Mouse (Mus musculus): Measurements from ENCODE around the gene Polr3h. TPM values are rescaled to one million over a fixed set of nuclear protein-coding genes. Genes with fewer than 3 reads are reported as not detected.

The Polr3h gene
- polyA plus RNA-seq, 1 experiment from 2014 or later = 80.6 TPM

GRCm38 (mm10) chr15:81943176-81943749 is 17.2 kb upstream of the Polr3h start:
- peak overlapping the region; percentile 46 for H3K27ac ChIP-seq (replicated peaks)
- peak; percentile 32; the same call in 1 of the 2 replicates for ATAC-seq (ENCODE audit: low read depth)
- 11% methylated on average over 9 of the region's 9 CpGs for WGBS
- peaks cover 25% of the 10 kb centered on the region for H3K4me1 ChIP-seq (replicated peaks)
- no peaks in the 10 kb centered on the region for H3K27me3 ChIP-seq
- H3K36me3 ChIP-seq = peaks cover 35% of the 10 kb centered on the region
- no peaks in the 10 kb centered on the region for H3K9me3 ChIP-seq
- 0 out of 2 replicates have a peak overlapping the region, but pooled peaks have one; percentile 0 for H3K4me2 ChIP-seq
- no peak overlapping the region for H3K4me3 ChIP-seq
- peak overlapping the region; percentile 50; the same call in 1 of the 2 replicates for H3K9ac ChIP-seq

GRCm38 (mm10) chr15:81941010-81941409 is 15.0 kb upstream of the Polr3h start:
- Histone ChIP-seq H3K36me3 (peaks cover 13% of the 10 kb centered on the region), H3K4me2 (no peak overlapping the region), H3K9me3 (no peaks in the 10 kb centered on the region), H3K27ac (replicated peaks) (no peak overlapping the region), H3K27me3 (no peaks in the 10 kb centered on the region), H3K4me1 (replicated peaks) (peaks cover 47% of the 10 kb centered on the region), H3K9ac (no peak overlapping the region), H3K4me3 (no peak overlapping the region)
- 93% methylated on average over 2 of the region's 2 CpGs for WGBS
- no peak for ATAC-seq (ENCODE audit: low read depth)

GRCm38 (mm10) chr15:81940219-81940618 is 14.2 kb upstream of the Polr3h start:
- no peak for ATAC-seq (ENCODE audit: low read depth)
- Histone ChIP-seq H3K36me3 (peaks cover 13% of the 10 kb centered on the region), H3K4me1 (replicated peaks) (peaks cover 50% of the 10 kb centered on the region), H3K27ac (replicated peaks) (no peak overlapping the region), H3K4me3 (no peak overlapping the region), H3K9me3 (no peaks in the 10 kb centered on the region), H3K4me2 (no peak overlapping the region), H3K27me3 (no peaks in the 10 kb centered on the region), H3K9ac (0 out of 2 replicates have a peak overlapping the region, but pooled peaks have one; percentile 2)
- WGBS = 94% methylated on average over 5 of the region's 5 CpGs

DNA sequence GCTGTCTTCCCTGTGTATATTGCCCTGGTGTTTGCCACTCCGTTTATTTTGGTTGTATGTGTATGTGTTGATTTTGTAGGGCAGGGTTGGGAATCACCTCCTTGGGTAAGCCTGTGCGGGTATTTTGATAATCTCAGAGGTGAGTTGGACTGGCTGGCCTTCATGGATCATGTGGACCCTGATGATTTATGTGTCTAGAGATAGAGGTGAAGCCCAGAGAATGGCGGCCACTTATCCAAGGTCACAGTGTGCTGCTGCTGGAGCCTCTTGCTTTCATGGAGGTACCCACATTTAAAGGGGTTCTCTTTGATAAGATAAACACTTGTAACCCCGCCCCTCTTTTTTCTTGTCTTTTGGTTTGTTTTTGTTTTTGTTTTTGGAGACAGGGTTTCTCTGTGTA is 13.7 kb upstream of the Polr3h start:
- WGBS = 92% methylated on average over 4 of the region's 4 CpGs
- no peak for ATAC-seq (ENCODE audit: low read depth)

DNA sequence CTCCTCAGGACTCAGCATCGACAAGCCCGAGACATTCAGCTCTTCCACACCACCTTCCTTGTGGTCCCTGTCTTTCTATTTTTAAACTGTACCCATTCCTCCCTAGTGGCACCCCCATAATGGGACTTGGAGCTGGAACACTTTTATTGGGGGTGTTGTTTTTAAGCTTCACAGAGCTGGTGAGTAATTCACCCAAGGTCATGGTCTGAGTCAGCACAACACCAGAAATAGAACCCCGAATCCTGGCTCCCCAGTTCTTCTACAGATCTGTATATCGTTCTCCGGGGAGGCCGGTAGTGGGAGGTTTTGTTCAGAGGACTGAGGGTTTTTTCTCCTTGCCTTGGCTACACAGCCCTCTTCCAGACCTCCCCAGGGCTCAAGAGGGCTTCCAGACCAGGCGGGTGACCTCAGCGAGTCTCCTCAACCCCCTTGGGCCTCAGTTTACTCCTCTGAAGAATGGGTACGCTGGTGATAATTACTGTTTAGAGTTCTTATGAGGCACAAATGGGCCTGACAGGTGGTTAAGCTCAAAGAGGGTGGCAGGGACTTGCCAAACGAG is 13.2 kb upstream of the Polr3h start:
- Histone ChIP-seq H3K4me2 (peak overlapping the region; percentile 85), H3K27ac (replicated peaks) (no peak overlapping the region), H3K4me3 (no peak overlapping the region), H3K9ac (peak overlapping the region; percentile 90), H3K9me3 (no peaks in the 10 kb centered on the region), H3K4me1 (replicated peaks) (peaks cover 50% of the 10 kb centered on the region), H3K36me3 (peaks cover 13% of the 10 kb centered on the region), H3K27me3 (no peaks in the 10 kb centered on the region)
- 91% methylated on average over 10 of the region's 10 CpGs for WGBS
- no peak for ATAC-seq (ENCODE audit: low read depth)

More for the DNA sequence above, 13.7 kb upstream of the Polr3h start:
- H3K4me2 ChIP-seq = no peak overlapping the region
- no peak overlapping the region for H3K27ac ChIP-seq (replicated peaks)
- H3K4me1 ChIP-seq (replicated peaks) = peaks cover 50% of the 10 kb centered on the region
- peaks cover 13% of the 10 kb centered on the region for H3K36me3 ChIP-seq
- H3K4me3 ChIP-seq = no peak overlapping the region
- H3K27me3 ChIP-seq = no peaks in the 10 kb centered on the region
- H3K9me3 ChIP-seq = no peaks in the 10 kb centered on the region
- H3K9ac ChIP-seq = no peak overlapping the region

DNA sequence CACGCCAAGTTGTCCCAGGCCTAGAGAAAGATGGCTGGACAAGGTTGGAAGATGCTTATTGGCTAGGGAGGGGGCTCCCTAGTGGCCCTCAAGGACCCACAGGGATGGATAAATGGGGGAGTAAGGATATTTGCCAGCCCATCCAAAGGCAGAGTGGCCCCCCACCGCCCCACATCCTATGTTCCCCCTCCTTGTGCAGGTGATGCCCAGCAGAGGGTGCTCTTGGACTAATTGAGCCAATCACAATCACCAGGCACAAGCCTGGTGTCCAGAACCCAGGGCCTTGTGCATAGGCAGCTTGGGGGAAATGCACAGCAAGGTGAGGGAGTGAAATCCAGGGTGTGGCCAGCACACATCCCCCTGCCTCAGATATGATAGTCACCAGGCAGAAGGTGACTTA is 12.2 kb upstream of the Polr3h start:
- H3K9ac ChIP-seq = peak overlapping the region; percentile 90
- peak; percentile 22; the same call in 1 of the 2 replicates for ATAC-seq (ENCODE audit: low read depth)
- 24% methylated on average over 2 of the region's 2 CpGs for WGBS

GRCm38 (mm10) chr15:81937098-81937972 is 11.3 kb upstream of the Polr3h start:
- ATAC-seq (ENCODE audit: low read depth) = peak; percentile 65
- H3K27me3 ChIP-seq = no peaks in the 10 kb centered on the region
- peak overlapping the region; percentile 67 for H3K4me3 ChIP-seq
- H3K4me2 ChIP-seq = peak overlapping the region; percentile 85
- peaks cover 13% of the 10 kb centered on the region for H3K36me3 ChIP-seq
- H3K4me1 ChIP-seq (replicated peaks) = peaks cover 48% of the 10 kb centered on the region
- H3K27ac ChIP-seq (replicated peaks) = peak overlapping the region; percentile 96
- WGBS = 3% methylated on average over 19 of the region's 19 CpGs
- H3K9me3 ChIP-seq = no peaks in the 10 kb centered on the region
- peak overlapping the region; percentile 90 for H3K9ac ChIP-seq

More for the DNA sequence above, 12.2 kb upstream of the Polr3h start:
- peaks cover 13% of the 10 kb centered on the region for H3K36me3 ChIP-seq
- peak overlapping the region; percentile 96 for H3K27ac ChIP-seq (replicated peaks)
- peak overlapping the region; percentile 85 for H3K4me2 ChIP-seq
- H3K27me3 ChIP-seq = no peaks in the 10 kb centered on the region
- H3K4me1 ChIP-seq (replicated peaks) = peaks cover 46% of the 10 kb centered on the region
- peak overlapping the region; percentile 67 for H3K4me3 ChIP-seq
- H3K9me3 ChIP-seq = no peaks in the 10 kb centered on the region

- Histone ChIP-seq H3K36me3 (peaks cover 13% of the 10 kb centered on the region), H3K9ac (peak within 1 kb of the TSS; percentile 90), H3K27me3 (no peaks in the 10 kb centered on the region), H3K4me3 (peak within 1 kb of the TSS; percentile 67), H3K4me2 (peak within 1 kb of the TSS; percentile 85), H3K9me3 (no peaks in the 10 kb centered on the region), H3K27ac (replicated peaks) (peak within 1 kb of the TSS; percentile 96), H3K4me1 (replicated peaks) (peaks cover 47% of the 10 kb centered on the region)
- under 1% methylated on average over 12 of the region's 12 CpGs for WGBS
- ATAC-seq (ENCODE audit: low read depth) = peak; percentile 76
Measured at GRCm38 (mm10) chr15:81936679-81937078, 10.6 kb upstream of the Polr3h start, which contains the start of gene Csdc2. Gene Csdc2 (plus strand): TSS chr15:81936759.

DNA sequence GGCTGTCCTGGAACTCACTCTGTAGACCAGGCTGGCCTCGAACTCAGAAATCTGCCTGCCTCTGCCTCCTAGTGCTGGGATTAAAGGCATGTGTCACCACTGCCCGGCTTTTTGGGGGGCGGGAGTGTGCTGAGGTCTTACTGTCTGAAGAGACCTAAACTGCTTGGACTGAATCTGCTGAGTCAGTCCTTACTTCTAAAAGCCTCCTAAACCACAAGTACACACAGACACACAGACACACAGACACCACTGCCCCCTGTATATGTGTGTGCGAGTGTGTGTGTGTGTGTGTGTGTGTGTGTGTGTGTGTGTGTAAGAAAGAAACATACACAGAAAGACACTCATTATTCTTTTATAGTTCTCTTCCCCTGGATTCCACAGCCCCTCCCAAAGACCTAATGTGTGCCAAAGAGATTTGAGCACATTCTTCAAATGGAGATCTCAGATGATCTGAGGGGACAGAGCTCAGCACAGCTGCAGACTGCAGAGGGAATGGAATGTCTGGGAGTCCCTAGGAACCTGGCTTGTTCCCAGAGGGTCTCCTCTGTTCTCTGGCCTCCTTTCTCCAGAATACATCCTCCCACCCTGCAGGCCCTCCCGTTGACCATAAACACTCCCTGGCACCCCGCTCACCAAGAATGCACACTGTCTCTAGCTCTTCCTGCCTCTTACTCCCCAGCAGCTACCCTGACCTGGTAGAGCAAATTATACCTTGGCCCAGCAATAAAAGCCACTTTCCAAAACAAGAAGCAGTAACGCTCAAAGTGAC is 10.0 kb upstream of the Polr3h start:
- H3K4me1 ChIP-seq (replicated peaks) = peaks cover 47% of the 10 kb centered on the region
- H3K36me3 ChIP-seq = peaks cover 10% of the 10 kb centered on the region
- WGBS = 52% methylated on average over 7 of the region's 7 CpGs
- H3K27ac ChIP-seq (replicated peaks) = peak overlapping the region; percentile 96
- peak; percentile 13 for ATAC-seq (ENCODE audit: low read depth)
- H3K4me2 ChIP-seq = peak overlapping the region; percentile 85
- H3K27me3 ChIP-seq = no peaks in the 10 kb centered on the region
- H3K9me3 ChIP-seq = no peaks in the 10 kb centered on the region
- peak overlapping the region; percentile 67 for H3K4me3 ChIP-seq
- H3K9ac ChIP-seq = peak overlapping the region; percentile 90

DNA sequence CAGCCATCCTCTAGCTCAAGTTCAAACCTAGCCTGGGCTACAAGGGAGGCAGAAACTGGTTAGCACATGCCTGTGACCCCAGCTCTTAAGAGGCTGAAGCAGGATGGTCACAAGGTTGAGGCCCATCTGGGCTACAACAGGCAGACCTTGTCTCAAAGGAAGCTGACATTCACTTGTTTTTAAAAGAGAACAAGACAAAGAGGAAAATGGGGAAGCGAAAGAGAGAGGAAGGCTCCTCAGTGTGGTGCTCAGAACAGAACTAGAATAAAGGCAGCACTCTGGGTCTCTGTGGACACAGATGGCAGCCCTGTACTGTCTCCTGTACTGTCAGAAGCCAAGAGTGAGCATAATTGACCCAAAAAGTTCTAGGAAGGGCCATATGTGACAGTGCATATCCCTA is 7.9 kb upstream of the Polr3h start:
- Histone ChIP-seq H3K27ac (replicated peaks) (no peak overlapping the region), H3K9me3 (no peaks in the 10 kb centered on the region), H3K36me3 (no peaks in the 10 kb centered on the region), H3K4me1 (replicated peaks) (peaks cover 41% of the 10 kb centered on the region), H3K27me3 (no peaks in the 10 kb centered on the region), H3K4me3 (no peak overlapping the region), H3K4me2 (no peak overlapping the region), H3K9ac (no peak overlapping the region)
- no peak for ATAC-seq (ENCODE audit: low read depth)
- WGBS = 80% methylated on average over 1 of the region's 1 CpGs

- H3K27ac ChIP-seq (replicated peaks) = peak overlapping the region; percentile 42
- 25% methylated on average over 12 of the region's 12 CpGs for WGBS
- H3K4me2 ChIP-seq = no peak overlapping the region
- ATAC-seq (ENCODE audit: low read depth) = no peak
- H3K4me1 ChIP-seq (replicated peaks) = peaks cover 37% of the 10 kb centered on the region
- H3K36me3 ChIP-seq = no peaks in the 10 kb centered on the region
- no peak overlapping the region for H3K4me3 ChIP-seq
- H3K9ac ChIP-seq = peak overlapping the region; percentile 34; the same call in 1 of the 2 replicates
- H3K27me3 ChIP-seq = no peaks in the 10 kb centered on the region
- H3K9me3 ChIP-seq = no peaks in the 10 kb centered on the region
Measured at GRCm38 (mm10) chr15:81932951-81933470, 7.0 kb upstream of the Polr3h start.
